Mouse (Mus musculus): ENCODE measurements around the gene Egfl6. TPM values are rescaled to one million over a fixed set of nuclear protein-coding genes. Genes with fewer than 3 reads are reported as not detected.

Gene Egfl6
- polyA plus RNA-seq, 1 experiment = 0.16 TPM

GRCm38 (mm10) chrX:166619084-166619483 is 33.6 kb upstream of the Egfl6 start:
- no peak for DNase-seq (ENCODE audit: low read depth in 1 of 2, low spot score in 2 of 2)
- no peak overlapping the region for H3K27ac ChIP-seq (ENCODE audit: insufficient read depth, low read length)
- no peak for TF ChIP-seq CTCF (IDR thresholded peaks at IDR 0.05; ENCODE audit: extremely low read depth, insufficient read depth, insufficient read length, insufficient replicate concordance)
- no peak for TF ChIP-seq POLR2A (IDR thresholded peaks at IDR 0.05; ENCODE audit: low read depth, low read length)
- no peaks in the 10 kb centered on the region for H3K27me3 ChIP-seq (ENCODE audit: control insufficient read depth, insufficient read depth, low read length)
- no peaks in the 10 kb centered on the region for H3K4me1 ChIP-seq (ENCODE audit: control insufficient read depth, insufficient read depth, insufficient read length)
- H3K36me3 ChIP-seq (ENCODE audit: control insufficient read depth, insufficient read depth, low read length) = no peaks in the 10 kb centered on the region
- 76% methylated on average over 4 of the region's 4 CpGs for WGBS
- no peak overlapping the region for H3K4me3 ChIP-seq (ENCODE audit: extremely low read depth, insufficient read depth, insufficient read length)

- TF ChIP-seq POLR2A (IDR thresholded peaks at IDR 0.05; ENCODE audit: low read depth, low read length) = no peak
- no peak for TF ChIP-seq CTCF (IDR thresholded peaks at IDR 0.05; ENCODE audit: extremely low read depth, insufficient read depth, insufficient read length, insufficient replicate concordance)
- Histone ChIP-seq H3K36me3 (ENCODE audit: control insufficient read depth, insufficient read depth, low read length) (no peaks in the 10 kb centered on the region), H3K4me3 (ENCODE audit: extremely low read depth, insufficient read depth, insufficient read length) (no peak overlapping the region), H3K27me3 (ENCODE audit: control insufficient read depth, insufficient read depth, low read length) (no peaks in the 10 kb centered on the region), H3K27ac (ENCODE audit: insufficient read depth, low read length) (no peak overlapping the region), H3K4me1 (ENCODE audit: control insufficient read depth, insufficient read depth, insufficient read length) (no peaks in the 10 kb centered on the region; the same call in 1 of the 2 replicates)
- no peak for DNase-seq (ENCODE audit: low read depth in 1 of 2, low spot score in 2 of 2)
- 89% methylated on average over 7 of the region's 7 CpGs for WGBS
These were observed 29.7 kb upstream of the Egfl6 start for GRCm38 (mm10) chrX:166615191-166615590.

GRCm38 (mm10) chrX:166576111-166576510 is 9.4 kb downstream of the Egfl6 start:
- Histone ChIP-seq H3K27me3 (ENCODE audit: control insufficient read depth, insufficient read depth, low read length) (no peaks in the 10 kb centered on the region), H3K4me3 (ENCODE audit: extremely low read depth, insufficient read depth, insufficient read length) (no peak overlapping the region), H3K27ac (ENCODE audit: insufficient read depth, low read length) (no peak overlapping the region), H3K36me3 (ENCODE audit: control insufficient read depth, insufficient read depth, low read length) (no peaks in the 10 kb centered on the region), H3K4me1 (ENCODE audit: control insufficient read depth, insufficient read depth, insufficient read length) (no peaks in the 10 kb centered on the region)
- DNase-seq (ENCODE audit: low read depth in 1 of 2, low spot score in 2 of 2) = no peak
- TF ChIP-seq POLR2A (IDR thresholded peaks at IDR 0.05; ENCODE audit: low read depth, low read length) = no peak
- no peak for TF ChIP-seq CTCF (IDR thresholded peaks at IDR 0.05; ENCODE audit: extremely low read depth, insufficient read depth, insufficient read length, insufficient replicate concordance)
- 64% methylated on average over 1 of the region's 1 CpGs for WGBS

GRCm38 (mm10) chrX:166565983-166566382 is 19.5 kb downstream of the Egfl6 start:
- TF ChIP-seq CTCF (IDR thresholded peaks at IDR 0.05; ENCODE audit: extremely low read depth, insufficient read depth, insufficient read length, insufficient replicate concordance) = no peak
- no peak for TF ChIP-seq POLR2A (IDR thresholded peaks at IDR 0.05; ENCODE audit: low read depth, low read length)

GRCm38 (mm10) chrX:166565401-166565800 is 20.1 kb downstream of the Egfl6 start:
- DNase-seq (ENCODE audit: low read depth in 1 of 2, low spot score in 2 of 2) = no peak
- H3K27ac ChIP-seq (ENCODE audit: insufficient read depth, low read length) = no peak overlapping the region
- no peaks in the 10 kb centered on the region for H3K27me3 ChIP-seq (ENCODE audit: control insufficient read depth, insufficient read depth, low read length)
- WGBS = 79% methylated on average over 5 of the region's 5 CpGs
- no peaks in the 10 kb centered on the region for H3K4me1 ChIP-seq (ENCODE audit: control insufficient read depth, insufficient read depth, insufficient read length)
- no peaks in the 10 kb centered on the region for H3K36me3 ChIP-seq (ENCODE audit: control insufficient read depth, insufficient read depth, low read length)
- TF ChIP-seq CTCF (IDR thresholded peaks at IDR 0.05; ENCODE audit: extremely low read depth, insufficient read depth, insufficient read length, insufficient replicate concordance) (no peak), POLR2A (IDR thresholded peaks at IDR 0.05; ENCODE audit: low read depth, low read length) (no peak)
- no peak overlapping the region for H3K4me3 ChIP-seq (ENCODE audit: extremely low read depth, insufficient read depth, insufficient read length)

More at GRCm38 (mm10) chrX:166565983-166566382, 19.5 kb downstream of the Egfl6 start:
- Histone ChIP-seq H3K27me3 (ENCODE audit: control insufficient read depth, insufficient read depth, low read length) (no peaks in the 10 kb centered on the region), H3K4me3 (ENCODE audit: extremely low read depth, insufficient read depth, insufficient read length) (no peak overlapping the region), H3K27ac (ENCODE audit: insufficient read depth, low read length) (no peak overlapping the region), H3K36me3 (ENCODE audit: control insufficient read depth, insufficient read depth, low read length) (no peaks in the 10 kb centered on the region), H3K4me1 (ENCODE audit: control insufficient read depth, insufficient read depth, insufficient read length) (no peaks in the 10 kb centered on the region)
- WGBS = 89% methylated on average over 6 of the region's 6 CpGs
- no peak for DNase-seq (ENCODE audit: low read depth in 1 of 2, low spot score in 2 of 2)

GRCm38 (mm10) chrX:166564900-166565299 is 20.6 kb downstream of the Egfl6 start:
- Histone ChIP-seq H3K27me3 (ENCODE audit: control insufficient read depth, insufficient read depth, low read length) (no peaks in the 10 kb centered on the region), H3K27ac (ENCODE audit: insufficient read depth, low read length) (no peak overlapping the region), H3K4me3 (ENCODE audit: extremely low read depth, insufficient read depth, insufficient read length) (no peak overlapping the region), H3K4me1 (ENCODE audit: control insufficient read depth, insufficient read depth, insufficient read length) (no peaks in the 10 kb centered on the region), H3K36me3 (ENCODE audit: control insufficient read depth, insufficient read depth, low read length) (no peaks in the 10 kb centered on the region)
- WGBS = 86% methylated on average over 5 of the region's 5 CpGs
- no peak for DNase-seq (ENCODE audit: low read depth in 1 of 2, low spot score in 2 of 2)
- TF ChIP-seq POLR2A (IDR thresholded peaks at IDR 0.05; ENCODE audit: low read depth, low read length) (no peak), CTCF (IDR thresholded peaks at IDR 0.05; ENCODE audit: extremely low read depth, insufficient read depth, insufficient read length, insufficient replicate concordance) (no peak)

- Histone ChIP-seq H3K27ac (ENCODE audit: insufficient read depth, low read length) (no peak overlapping the region), H3K4me1 (ENCODE audit: control insufficient read depth, insufficient read depth, insufficient read length) (no peaks in the 10 kb centered on the region), H3K27me3 (ENCODE audit: control insufficient read depth, insufficient read depth, low read length) (no peaks in the 10 kb centered on the region), H3K36me3 (ENCODE audit: control insufficient read depth, insufficient read depth, low read length) (no peaks in the 10 kb centered on the region), H3K4me3 (ENCODE audit: extremely low read depth, insufficient read depth, insufficient read length) (no peak overlapping the region)
- DNase-seq (ENCODE audit: low read depth in 1 of 2, low spot score in 2 of 2) = no peak
- 74% methylated on average over 3 of the region's 3 CpGs for WGBS
- no peak for TF ChIP-seq CTCF (IDR thresholded peaks at IDR 0.05; ENCODE audit: extremely low read depth, insufficient read depth, insufficient read length, insufficient replicate concordance)
- TF ChIP-seq POLR2A (IDR thresholded peaks at IDR 0.05; ENCODE audit: low read depth, low read length) = no peak
These were observed 26.2 kb downstream of the Egfl6 start for GRCm38 (mm10) chrX:166559333-166559732.

Data from spleen, adult 2 months (tissue).